Mouse (Mus musculus): ENCODE results near the gene Man1c1. TPM values are rescaled to one million over a fixed set of nuclear protein-coding genes. Genes with fewer than 3 reads are reported as not detected.
A peak's percentile ranks its signal among the peaks of the same experiment; 100 is the strongest.

The Man1c1 gene
- polyA plus RNA-seq, 1 experiment from 2014 or later = 103 TPM

DNA sequence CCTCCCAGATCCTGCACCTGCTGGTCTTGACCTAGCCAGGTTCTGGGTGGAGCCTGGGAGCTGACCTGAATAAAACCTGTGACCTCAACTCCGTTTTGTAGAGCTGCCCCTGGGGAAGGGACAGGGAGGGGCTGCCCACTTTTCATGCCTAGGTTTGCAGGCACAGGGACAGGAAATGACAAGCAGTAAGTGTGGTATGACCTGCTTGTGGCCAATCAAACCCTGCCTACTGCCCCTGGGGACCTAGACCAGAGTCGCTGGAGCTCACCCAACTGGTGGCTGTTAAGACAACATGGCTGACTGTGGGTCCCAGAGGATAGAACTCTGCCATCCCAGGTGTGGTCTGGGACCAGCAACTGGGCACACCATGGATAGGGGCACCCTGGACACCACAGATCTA, 51.9 kb downstream of the Man1c1 start:
- WGBS (ENCODE audit: missing documents) = 27% methylated on average over 2 of the region's 2 CpGs
- Histone ChIP-seq H3K27ac (peak overlapping the region; percentile 73), H3K4me3 (ENCODE audit: inconsistent target) (no peak overlapping the region), H3K36me3 (ENCODE audit: inconsistent target) (0 out of 2 replicates have a peak, but pooled peaks cover 4% of the 10 kb centered on the region), H3K79me2 (ENCODE audit: inconsistent target) (peaks cover 95% of the 10 kb centered on the region)

DNA sequence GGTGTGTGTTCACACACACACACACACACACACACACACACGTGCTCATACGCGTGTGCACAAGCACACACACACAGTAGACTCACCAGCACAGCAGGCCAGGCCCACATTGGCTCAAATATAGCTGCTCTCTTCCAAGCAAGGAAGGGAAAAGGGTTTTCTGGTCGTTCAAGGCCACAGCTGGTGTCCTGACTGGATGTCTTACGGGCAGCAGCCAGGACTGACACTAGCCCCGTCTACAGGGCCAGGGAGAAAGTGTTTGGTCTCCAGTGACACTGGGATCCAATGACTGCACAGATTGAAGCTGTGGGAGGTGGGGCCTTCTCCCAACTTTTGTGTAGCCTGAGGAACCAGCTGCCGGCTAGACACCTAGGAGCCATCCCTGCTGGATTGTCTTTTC, 52.7 kb downstream of the Man1c1 start:
- Histone ChIP-seq H3K79me2 (ENCODE audit: inconsistent target) (peaks cover 95% of the 10 kb centered on the region), H3K27ac (no peak overlapping the region), H3K4me3 (ENCODE audit: inconsistent target) (no peak overlapping the region), H3K36me3 (ENCODE audit: inconsistent target) (no peaks in the 10 kb centered on the region)
- WGBS (ENCODE audit: missing documents) = 94% methylated on average over 7 of the region's 7 CpGs

DNA sequence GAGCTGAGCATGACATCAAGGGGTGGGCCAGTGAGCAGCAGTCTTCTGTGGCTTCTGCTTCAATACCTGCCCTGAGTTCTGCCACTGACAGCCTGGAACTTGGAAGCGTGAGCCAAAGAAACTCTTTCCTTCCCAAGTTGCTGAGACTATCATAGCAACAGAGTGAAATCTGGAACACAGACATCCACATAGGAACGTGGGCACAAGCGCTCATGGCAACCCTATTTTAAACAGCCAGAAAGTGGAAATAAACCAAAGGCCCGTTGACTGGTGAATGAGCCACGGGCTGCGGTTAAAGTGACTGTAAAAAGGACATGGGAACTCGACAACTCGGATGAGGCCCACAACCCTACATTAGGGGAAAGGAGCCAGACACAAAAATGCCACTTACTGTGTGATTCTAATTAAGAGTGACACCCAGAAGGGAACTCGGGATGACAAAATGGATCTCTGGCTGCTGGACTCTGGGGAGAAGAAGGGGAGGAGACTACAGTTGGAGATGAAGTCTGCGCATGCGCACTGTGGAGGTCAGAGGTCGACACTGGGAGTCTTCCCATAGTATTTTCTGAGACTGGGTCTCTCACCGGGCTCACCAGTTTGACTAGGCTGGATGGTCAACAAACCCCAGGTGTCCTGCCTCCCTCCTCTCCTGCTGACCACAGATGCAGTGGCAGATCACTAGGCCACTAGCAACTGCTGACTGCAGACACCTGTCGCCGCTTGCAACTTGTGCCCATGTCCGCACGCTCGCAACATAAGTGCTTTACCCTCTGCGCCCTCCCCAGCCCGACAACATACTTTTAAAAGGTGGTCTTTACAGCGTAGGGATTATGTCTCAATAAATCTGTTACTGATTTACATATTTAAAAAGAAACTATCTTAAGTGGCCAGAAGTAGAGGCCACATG, 58.8 kb downstream of the Man1c1 start:
- H3K79me2 ChIP-seq (ENCODE audit: inconsistent target) = peaks cover 100% of the 10 kb centered on the region
- no peak overlapping the region for H3K4me3 ChIP-seq (ENCODE audit: inconsistent target)
- WGBS (ENCODE audit: missing documents) = 91% methylated on average over 21 of the region's 21 CpGs
- no peak overlapping the region for H3K27ac ChIP-seq
- H3K36me3 ChIP-seq (ENCODE audit: inconsistent target) = peaks cover 14% of the 10 kb centered on the region; the same call in 1 of the 2 replicates

DNA sequence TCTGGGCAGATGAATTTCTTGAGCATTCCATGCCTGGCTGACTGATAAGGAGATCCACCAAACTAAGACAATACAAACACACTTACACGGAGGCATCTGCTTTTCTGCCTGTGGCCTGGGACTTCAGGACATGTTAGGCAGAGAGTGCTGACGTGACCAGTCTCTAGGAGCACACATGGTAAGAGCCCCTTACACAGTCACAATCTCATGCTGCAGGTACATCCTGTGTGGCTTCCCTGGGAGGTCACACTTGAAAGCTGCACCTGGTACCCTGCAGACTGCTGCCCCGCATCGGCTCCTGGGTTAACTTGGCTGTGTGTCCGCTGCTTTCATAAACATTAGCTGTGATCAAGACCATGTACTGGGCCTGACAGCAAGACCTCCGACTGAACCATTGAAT, 59.7 kb downstream of the Man1c1 start:
- peaks cover 23% of the 10 kb centered on the region; the same call in 1 of the 2 replicates for H3K36me3 ChIP-seq (ENCODE audit: inconsistent target)
- WGBS (ENCODE audit: missing documents) = 66% methylated on average over 6 of the region's 6 CpGs
- H3K79me2 ChIP-seq (ENCODE audit: inconsistent target) = peaks cover 100% of the 10 kb centered on the region
- H3K27ac ChIP-seq = no peak overlapping the region
- H3K4me3 ChIP-seq (ENCODE audit: inconsistent target) = no peak overlapping the region

DNA sequence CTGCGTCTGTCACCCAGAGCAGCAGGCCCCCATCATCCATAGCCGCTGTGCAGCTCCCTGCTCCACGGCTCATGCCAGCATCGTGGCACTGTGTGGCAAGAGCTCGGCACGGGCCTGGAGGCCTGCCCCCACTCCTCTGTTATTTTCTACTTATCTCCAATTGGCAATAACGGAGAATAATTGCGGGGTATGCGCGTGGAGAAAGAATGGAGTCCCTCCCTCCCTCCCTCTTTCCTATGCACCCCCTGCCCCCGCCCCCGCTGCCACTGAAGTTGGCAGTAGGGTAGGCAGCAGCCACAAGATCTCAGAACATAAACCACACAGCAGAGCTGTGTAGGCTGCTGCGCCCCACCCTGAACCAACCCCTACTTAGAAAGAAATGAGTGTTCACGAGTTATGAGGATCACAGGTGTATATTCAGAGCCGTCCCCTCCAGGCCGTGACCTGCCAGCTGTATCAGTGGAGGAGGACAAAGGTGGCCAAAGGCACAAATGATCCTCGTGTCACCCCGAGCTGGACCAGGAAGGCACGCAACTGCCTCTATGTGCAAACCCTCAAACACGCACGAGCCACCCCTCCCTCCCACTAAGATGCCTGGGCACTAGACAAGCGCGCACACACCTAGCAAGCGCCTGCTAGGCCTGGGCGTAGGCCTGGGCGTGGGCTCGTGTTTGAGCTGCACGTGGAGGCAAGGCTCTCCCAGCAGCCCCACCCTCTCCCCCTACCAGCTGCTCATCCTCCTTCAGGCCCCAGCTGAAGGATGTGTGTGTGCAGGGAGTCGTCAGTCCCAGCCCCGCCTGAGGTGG, 62.2 kb downstream of the Man1c1 start:
- H3K79me2 ChIP-seq (ENCODE audit: inconsistent target) = peaks cover 99% of the 10 kb centered on the region
- no peak overlapping the region for H3K27ac ChIP-seq
- peaks cover 31% of the 10 kb centered on the region; the same call in 1 of the 2 replicates for H3K36me3 ChIP-seq (ENCODE audit: inconsistent target)
- no peak overlapping the region for H3K4me3 ChIP-seq (ENCODE audit: inconsistent target)
- 89% methylated on average over 27 of the region's 30 CpGs for WGBS (ENCODE audit: missing documents)

DNA sequence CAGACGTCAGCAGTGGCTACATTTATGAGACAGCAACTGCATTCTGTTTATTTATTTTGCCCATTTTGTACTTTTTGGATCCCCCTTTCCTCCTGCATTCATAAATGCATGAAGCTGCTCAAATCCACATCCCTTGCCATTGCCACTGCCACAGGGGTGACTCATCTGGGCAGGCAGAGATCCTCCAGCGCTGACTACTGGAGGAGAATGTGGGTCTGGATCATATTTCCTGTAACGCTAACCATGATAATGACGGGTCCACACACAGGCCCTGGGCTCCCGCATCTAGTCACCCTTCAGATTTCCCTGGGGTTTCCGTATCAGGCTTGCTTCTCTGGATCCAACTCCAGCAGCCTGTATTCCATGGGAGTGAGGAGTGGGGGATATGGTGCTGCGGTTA, 64.8 kb downstream of the Man1c1 start:
- peaks cover 99% of the 10 kb centered on the region for H3K79me2 ChIP-seq (ENCODE audit: inconsistent target)
- 89% methylated on average over 7 of the region's 7 CpGs for WGBS (ENCODE audit: missing documents)
- peak overlapping the region; percentile 90 for H3K27ac ChIP-seq
- H3K36me3 ChIP-seq (ENCODE audit: inconsistent target) = peaks cover 20% of the 10 kb centered on the region; the same call in 1 of the 2 replicates
- H3K4me3 ChIP-seq (ENCODE audit: inconsistent target) = no peak overlapping the region

DNA sequence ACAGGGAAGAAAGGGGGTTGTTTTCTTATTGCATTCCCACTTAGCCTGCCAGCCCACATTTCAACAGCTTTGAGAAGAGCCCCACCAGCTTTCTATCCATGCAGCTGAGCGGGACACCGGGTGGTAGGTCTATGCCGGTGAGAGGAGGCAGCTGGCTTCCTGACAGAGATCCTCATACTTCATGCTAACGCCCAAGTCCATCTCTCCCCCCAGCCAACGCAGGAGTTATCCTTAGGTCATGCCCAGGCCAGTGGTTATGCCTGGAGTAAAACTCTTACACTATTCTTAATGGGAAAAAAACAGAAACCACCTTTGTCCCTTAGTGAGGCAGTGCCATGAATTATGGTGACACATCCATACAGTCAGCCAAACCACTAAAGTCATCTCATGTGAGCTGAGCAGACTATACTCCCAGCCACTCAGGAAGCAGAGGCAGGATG, 66.0 kb downstream of the Man1c1 start:
- Histone ChIP-seq H3K79me2 (ENCODE audit: inconsistent target) (peaks cover 99% of the 10 kb centered on the region), H3K36me3 (ENCODE audit: inconsistent target) (peaks cover 20% of the 10 kb centered on the region; the same call in 1 of the 2 replicates), H3K4me3 (ENCODE audit: inconsistent target) (no peak overlapping the region), H3K27ac (peak overlapping the region; percentile 90)
- 22% methylated on average over 5 of the region's 5 CpGs for WGBS (ENCODE audit: missing documents)

DNA sequence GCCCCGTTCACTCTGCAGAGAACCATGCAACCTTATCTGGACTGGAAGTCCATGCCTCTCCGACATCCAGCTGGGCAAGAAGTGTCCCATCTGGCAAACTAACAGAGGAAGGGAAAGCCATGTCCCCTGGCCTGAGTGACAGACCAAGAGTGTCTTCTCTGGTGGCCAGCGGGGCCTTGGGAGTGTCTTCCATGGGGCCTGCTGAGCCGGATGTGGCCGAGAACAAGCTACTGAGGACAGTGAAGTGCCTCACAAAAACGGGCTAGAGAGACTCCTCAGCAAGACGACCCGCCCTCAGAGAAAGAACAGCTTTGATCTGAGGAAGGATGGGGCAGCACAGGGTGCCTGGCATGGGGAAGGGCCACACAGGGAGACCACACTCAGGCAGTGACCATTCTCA, 67.7 kb downstream of the Man1c1 start:
- WGBS (ENCODE audit: missing documents) = 94% methylated on average over 8 of the region's 8 CpGs
- Histone ChIP-seq H3K27ac (peak overlapping the region; percentile 90; the same call in 1 of the 2 replicates), H3K4me3 (ENCODE audit: inconsistent target) (no peak overlapping the region), H3K36me3 (ENCODE audit: inconsistent target) (peaks cover 20% of the 10 kb centered on the region; the same call in 1 of the 2 replicates), H3K79me2 (ENCODE audit: inconsistent target) (peaks cover 92% of the 10 kb centered on the region)

DNA sequence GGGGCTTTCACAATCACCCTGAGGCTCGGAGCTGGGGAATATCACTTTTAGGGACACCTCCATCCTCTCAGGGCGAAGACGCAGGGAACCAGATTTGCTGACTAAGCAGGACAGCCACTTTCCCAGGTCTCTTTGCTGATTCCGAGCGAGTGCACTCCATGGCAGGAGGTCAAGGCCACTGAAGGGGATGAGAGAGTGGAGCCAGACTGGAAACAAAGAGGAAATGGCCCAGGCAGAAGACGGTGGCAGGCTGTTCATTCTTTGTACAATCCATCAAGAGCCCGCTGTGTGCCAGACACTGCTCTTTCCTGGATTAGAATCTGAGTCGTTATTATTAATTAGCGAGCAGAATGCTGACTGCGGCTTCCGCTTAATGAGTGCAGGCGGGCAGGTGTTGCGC, 70.1 kb downstream of the Man1c1 start:
- Histone ChIP-seq H3K36me3 (ENCODE audit: inconsistent target) (peaks cover 4% of the 10 kb centered on the region; the same call in 1 of the 2 replicates), H3K79me2 (ENCODE audit: inconsistent target) (peaks cover 92% of the 10 kb centered on the region), H3K4me3 (ENCODE audit: inconsistent target) (no peak overlapping the region), H3K27ac (peak overlapping the region; percentile 98; the same call in 1 of the 2 replicates)
- WGBS (ENCODE audit: missing documents) = 91% methylated on average over 13 of the region's 13 CpGs

DNA sequence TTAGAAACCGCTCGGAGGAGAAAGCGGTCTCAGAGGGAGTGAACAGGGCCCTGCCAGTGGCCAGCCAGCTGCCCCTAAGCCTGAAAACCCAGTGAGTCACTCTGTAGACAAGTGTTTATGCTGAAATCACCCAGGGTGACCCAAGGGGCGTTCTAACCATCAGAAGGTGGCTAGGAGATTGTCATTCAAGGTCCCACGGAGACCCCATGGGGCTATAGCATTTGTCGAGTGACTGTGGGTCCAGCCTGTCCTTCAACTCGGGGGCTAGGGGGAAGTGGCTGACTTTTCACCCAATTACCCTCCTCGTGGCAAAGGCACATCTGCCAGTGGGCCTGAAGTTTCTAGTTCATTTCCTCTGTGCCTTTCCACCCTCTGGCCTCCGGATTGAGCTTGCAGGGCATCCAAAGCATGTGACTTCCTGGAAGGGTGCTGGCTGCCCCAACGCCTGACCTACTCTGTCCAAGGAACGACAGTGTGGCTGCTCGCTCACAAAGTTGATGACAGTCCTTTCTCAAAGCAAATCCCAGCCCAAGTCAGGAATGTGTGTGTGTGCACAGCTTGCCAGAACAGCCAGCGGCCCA, 71.9 kb downstream of the Man1c1 start:
- Histone ChIP-seq H3K36me3 (ENCODE audit: inconsistent target) (no peaks in the 10 kb centered on the region), H3K27ac (peak overlapping the region; percentile 98), H3K79me2 (ENCODE audit: inconsistent target) (peaks cover 94% of the 10 kb centered on the region), H3K4me3 (ENCODE audit: inconsistent target) (no peak overlapping the region)
- 35% methylated on average over 13 of the region's 13 CpGs for WGBS (ENCODE audit: missing documents)

DNA sequence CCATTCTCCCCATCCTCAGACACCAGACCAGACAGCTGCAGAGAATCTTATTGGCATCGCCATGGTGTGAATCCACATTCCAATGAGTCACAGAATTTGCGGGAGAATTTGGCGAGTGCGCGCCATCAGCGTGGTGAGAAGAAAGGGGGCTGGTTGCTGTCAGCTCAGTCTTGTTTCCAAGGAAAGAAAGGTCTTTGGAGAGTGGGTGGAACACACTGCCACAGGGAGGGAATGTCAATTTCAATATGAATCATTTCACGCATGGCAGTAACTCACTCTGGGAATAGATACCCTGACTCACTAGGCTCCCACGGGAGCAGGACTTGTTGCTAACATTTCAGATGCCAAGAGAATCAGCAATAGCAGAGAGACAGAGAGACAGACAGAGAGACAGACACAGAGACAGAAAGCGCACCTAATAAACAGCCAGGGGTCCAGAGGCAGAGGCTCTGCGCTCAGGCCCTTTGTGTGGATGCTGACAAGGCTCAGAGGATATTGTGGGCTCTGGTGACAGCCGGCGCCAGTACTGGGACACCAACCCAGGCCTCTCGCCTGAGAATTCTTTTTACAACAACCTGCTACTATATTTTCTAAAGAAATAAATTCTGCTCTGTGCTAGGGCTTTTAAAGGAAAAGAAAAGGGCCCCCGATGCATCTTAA, 72.5 kb downstream of the Man1c1 start:
- Histone ChIP-seq H3K27ac (peak overlapping the region; percentile 98), H3K79me2 (ENCODE audit: inconsistent target) (peaks cover 94% of the 10 kb centered on the region), H3K36me3 (ENCODE audit: inconsistent target) (no peaks in the 10 kb centered on the region), H3K4me3 (ENCODE audit: inconsistent target) (no peak overlapping the region)
- 96% methylated on average over 13 of the region's 14 CpGs for WGBS (ENCODE audit: missing documents)

DNA sequence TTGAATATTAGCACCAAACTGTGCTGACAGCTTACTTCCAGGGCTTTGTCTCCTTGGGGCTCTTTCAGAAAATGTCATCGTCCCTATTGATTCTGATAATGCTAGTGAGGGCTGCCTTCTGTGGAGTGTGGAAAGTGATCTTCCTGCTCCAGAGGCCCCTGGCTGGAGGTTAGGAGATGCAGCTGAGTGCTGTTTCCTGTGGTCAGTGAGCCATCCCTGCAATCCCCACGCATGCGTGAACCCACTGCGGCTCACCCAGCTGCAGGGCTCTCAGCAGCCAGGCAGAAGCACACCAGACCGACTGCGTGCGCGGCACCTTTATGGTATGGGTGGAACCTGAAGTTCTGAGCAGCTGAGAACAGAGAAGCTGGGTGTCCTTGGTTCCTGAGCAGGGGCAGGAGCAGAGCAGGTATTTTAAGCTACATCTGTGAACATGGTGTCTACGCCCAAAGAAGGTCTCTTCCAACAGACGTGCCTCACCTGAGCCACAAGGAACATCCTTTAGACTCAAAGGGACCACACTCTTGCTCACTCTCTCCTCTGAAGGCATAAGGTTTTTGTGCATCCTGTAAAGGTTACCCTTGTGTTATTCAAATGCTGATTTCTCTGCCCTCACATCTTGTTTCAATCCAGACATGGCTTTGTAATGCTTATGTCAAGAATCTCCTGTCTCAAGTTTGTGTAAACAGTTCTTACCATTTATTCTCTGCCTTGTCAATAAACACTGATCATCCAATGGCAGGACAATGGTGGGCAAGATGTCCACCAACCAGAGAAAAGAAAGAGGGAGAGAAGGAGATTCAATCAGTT, 75.3 kb downstream of the Man1c1 start:
- H3K36me3 ChIP-seq (ENCODE audit: inconsistent target) = no peaks in the 10 kb centered on the region
- H3K4me3 ChIP-seq (ENCODE audit: inconsistent target) = no peak overlapping the region

DNA sequence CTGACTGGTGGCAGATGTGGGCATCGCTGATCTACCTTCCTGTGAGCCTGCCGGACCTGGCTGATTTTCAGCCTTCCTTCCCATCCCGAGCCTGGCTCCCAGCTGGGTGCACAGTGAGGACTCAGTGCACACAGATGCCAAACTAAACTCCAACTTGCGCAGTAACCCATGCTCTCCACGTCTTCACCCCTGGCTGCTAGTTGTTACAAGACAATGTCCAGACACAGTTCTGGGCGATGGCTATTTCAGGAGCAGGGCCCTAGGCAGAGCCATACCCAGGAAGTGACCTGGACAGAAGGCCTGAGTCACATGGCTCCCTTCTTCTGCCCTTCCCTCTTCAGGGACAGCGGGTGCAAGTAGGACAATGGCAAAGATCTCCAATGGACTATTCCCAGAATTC, 76.0 kb downstream of the Man1c1 start:
- WGBS (ENCODE audit: missing documents) = 85% methylated on average over 7 of the region's 7 CpGs
- Histone ChIP-seq H3K27ac (peak overlapping the region; percentile 63), H3K36me3 (ENCODE audit: inconsistent target) (no peaks in the 10 kb centered on the region), H3K4me3 (ENCODE audit: inconsistent target) (no peak overlapping the region), H3K79me2 (ENCODE audit: inconsistent target) (peaks cover 94% of the 10 kb centered on the region)

More for the DNA sequence above, 75.3 kb downstream of the Man1c1 start:
- peak overlapping the region; percentile 63 for H3K27ac ChIP-seq
- 63% methylated on average over 10 of the region's 10 CpGs for WGBS (ENCODE audit: missing documents)
- H3K79me2 ChIP-seq (ENCODE audit: inconsistent target) = peaks cover 94% of the 10 kb centered on the region
